Mouse (Mus musculus) left cerebral cortex, postnatal 36 days (tissue): ENCODE measurements around the gene Fdxr. TPM values are rescaled to one million over a fixed set of nuclear protein-coding genes. Genes with fewer than 3 reads are reported as not detected.

Source experiments
- DNase-seq, 2 experiments: peaks; one replicate each; pipeline ENCODE4 v3.0.0; 2021 to 2022; ENCODE audit warnings: low spot score in 2 of 2, mixed read lengths in 1 of 2
- intact Hi-C: fragments of 180-260 bp; cut with DNase I; formaldehyde crosslinking; loops from one replicate; pipeline ENCODE4 v1.15.1; 2025
- total RNA-seq, 2 experiments: library from RNA; stranded (reverse); gene quantifications; 2 replicates each; pipeline ENCODE4 v1.2.3; 2021

Fdxr gene
- total RNA-seq, 2 experiments from 2014 or later = 14.2 to 22.5 TPM

GRCm38 (mm10) chr11:115271481-115271880 is 5.4 kb downstream of the Fdxr start:
- intact Hi-C loops = no loop called here
- DNase-seq = no peak

GRCm38 (mm10) chr11:115271052-115271451 is 5.8 kb downstream of the Fdxr start:
- intact Hi-C loops = no loop called here
- no peak for DNase-seq

GRCm38 (mm10) chr11:115270148-115270861 is 6.5 kb downstream of the Fdxr start:
- peak; percentile 77 to 81 for DNase-seq
- intact Hi-C loops = loop anchor here (1.0 kb wide), 1 partner anchor 68 kb away; no protein-coding TSS in a partner anchor

- no peak for DNase-seq
- intact Hi-C loops = loop anchor here (1.0 to 2.0 kb wide), 2 partner anchors 67 to 109 kb away; no protein-coding TSS in a partner anchor
Measured at GRCm38 (mm10) chr11:115269330-115270066, 7.4 kb downstream of the Fdxr start.

GRCm38 (mm10) chr11:115267958-115268357 is 8.9 kb downstream of the Fdxr start:
- DNase-seq = no peak
- intact Hi-C loops = loop anchor here (2.0 kb wide), 1 partner anchor 107 kb away; no protein-coding TSS in a partner anchor

GRCm38 (mm10) chr11:115267061-115267883 is 9.6 kb downstream of the Fdxr start, which contains the start of gene Grin2c:
Gene Grin2c (minus strand): TSS chr11:115267243.
- no peak for DNase-seq
- intact Hi-C loops = no loop called here

- DNase-seq = no peak
- intact Hi-C loops = no loop called here
Measured at GRCm38 (mm10) chr11:115266400-115266778, 10.5 kb downstream of the Fdxr start.

- DNase-seq = no peak
- intact Hi-C loops = no loop called here
Measured at GRCm38 (mm10) chr11:115265771-115266399, 11.0 kb downstream of the Fdxr start.

GRCm38 (mm10) chr11:115264862-115265668 is 11.8 kb downstream of the Fdxr start:
- no peak for DNase-seq
- intact Hi-C loops = loop anchor here (5.0 kb wide), 1 partner anchor 183 kb away; no protein-coding TSS in a partner anchor

GRCm38 (mm10) chr11:115264136-115264861 is 12.6 kb downstream of the Fdxr start:
- intact Hi-C loops = loop anchor here (5.0 kb wide), 1 partner anchor 182 kb away; no protein-coding TSS in a partner anchor

GRCm38 (mm10) chr11:115262954-115263353 is 13.9 kb downstream of the Fdxr start:
- intact Hi-C loops = loop anchor here (5.0 kb wide), 1 partner anchor 181 kb away; no protein-coding TSS in a partner anchor
- no peak for DNase-seq

More at GRCm38 (mm10) chr11:115264136-115264861, 12.6 kb downstream of the Fdxr start:
- DNase-seq = no peak

GRCm38 (mm10) chr11:115259134-115259533 is 17.7 kb downstream of the Fdxr start:
- intact Hi-C loops = no loop called here
- no peak for DNase-seq

GRCm38 (mm10) chr11:115257775-115258510 is 18.9 kb downstream of the Fdxr start:
- intact Hi-C loops = no loop called here
- DNase-seq = no peak

- DNase-seq = no peak
- intact Hi-C loops = no loop called here
Measured at GRCm38 (mm10) chr11:115251258-115251657, 25.6 kb downstream of the Fdxr start.

GRCm38 (mm10) chr11:115250405-115251090 is 26.3 kb downstream of the Fdxr start:
- intact Hi-C loops = no loop called here
- DNase-seq = no peak

GRCm38 (mm10) chr11:115249721-115250404 is 27.0 kb downstream of the Fdxr start:
- intact Hi-C loops = no loop called here
- no peak for DNase-seq
